8 mouse cellular contexts compared by ENCODE assay signal in genomic region chr10:18528475-18528874, GRCm38 (mm10). TPM values are rescaled to one million over a fixed set of nuclear protein-coding genes. Genes with fewer than 3 reads are reported as not detected.
DNase-seq lines count a peak whose midpoint lies in the region; ATAC-seq and TF ChIP-seq lines count a peak whose summit lies in the region.

No protein-coding gene starts in this region.

- intact Hi-C loops in heart, adult 2 months (cut with DNase I) = loop anchor here (1.0 to 2.0 kb wide), 4 partner anchors 75 to 284 kb away; partner anchors contain the start of gene Nhsl1

- H3K27ac ChIP-seq in heart, adult 2 months = no peak overlapping the region
- no peak overlapping the region for H3K27ac ChIP-seq in heart, embryonic 12.5 days (ENCODE audit: poor library complexity, severe bottlenecking)
- H3K27ac ChIP-seq in midbrain, embryonic 11.5 days (ENCODE audit: low read depth, low read length) = no peak overlapping the region
- no peak overlapping the region for H3K27ac ChIP-seq in midbrain, embryonic 13.5 days
- no peak overlapping the region for H3K27ac ChIP-seq in lung, postnatal 0 days (ENCODE audit: low read length)

- DNase-seq in heart, adult 2 months = no peak
- peak; percentile 88 for DNase-seq in midbrain, embryonic 11.5 days (ENCODE audit: low spot score, missing footprints)
- peak; percentile 82 for DNase-seq in brain, adult 2 months (ENCODE audit: low read depth, low spot score)
- peak; percentile 63 for DNase-seq in lung, postnatal 0 days (ENCODE audit: low spot score)
- DNase-seq in testis, postnatal 14 days (ENCODE audit: low spot score) = no peak
- DNase-seq in spleen, postnatal 4 days (ENCODE audit: low spot score in 2 of 2) = no peak

- TF ChIP-seq EP300 in heart, adult 2 months (IDR thresholded peaks at IDR 0.05; ENCODE audit: insufficient read depth, low read depth, low read length) = no peak
- no peak for TF ChIP-seq EP300 in lung, postnatal 0 days (IDR thresholded peaks at IDR 0.05)

- WGBS in heart, adult 2 months = 44% methylated on average over 5 of the region's 5 CpGs
- 50% methylated on average over 5 of the region's 5 CpGs for WGBS in heart, embryonic 12.5 days
- WGBS in midbrain, embryonic 11.5 days = 53% methylated on average over 5 of the region's 5 CpGs
- WGBS in midbrain, embryonic 13.5 days = 55% methylated on average over 5 of the region's 5 CpGs
- 53% methylated on average over 5 of the region's 5 CpGs for WGBS in lung, postnatal 0 days

- no peak overlapping the region for H3K9ac ChIP-seq in heart, adult 2 months (ENCODE audit: low read depth, low read length)
- H3K9ac ChIP-seq in heart, embryonic 12.5 days = no peak overlapping the region
- H3K9ac ChIP-seq in midbrain, embryonic 11.5 days (ENCODE audit: low read length) = no peak overlapping the region
- H3K9ac ChIP-seq in midbrain, embryonic 13.5 days (replicated peaks) = no peak overlapping the region
- H3K9ac ChIP-seq in lung, postnatal 0 days (replicated peaks; ENCODE audit: low read depth) = no peak overlapping the region

- H3K4me1 ChIP-seq in heart, adult 2 months (ENCODE audit: control insufficient read depth, insufficient read depth, low read length) = no peaks in the 10 kb centered on the region
- peaks cover 30% of the 10 kb centered on the region for H3K4me1 ChIP-seq in heart, embryonic 12.5 days (replicated peaks)
- no peaks in the 10 kb centered on the region for H3K4me1 ChIP-seq in midbrain, embryonic 11.5 days (ENCODE audit: control insufficient read depth, insufficient read depth, low read length)
- H3K4me1 ChIP-seq in midbrain, embryonic 13.5 days (replicated peaks) = peaks cover 16% of the 10 kb centered on the region
- peaks cover 5% of the 10 kb centered on the region; the same call in 1 of the 2 replicates for H3K4me1 ChIP-seq in lung, postnatal 0 days (ENCODE audit: insufficient read depth, low read depth, low read length)

- TF ChIP-seq POLR2A in heart, adult 2 months (IDR thresholded peaks at IDR 0.05; ENCODE audit: insufficient read depth, low read depth, low read length) = no peak

- ATAC-seq in heart, embryonic 12.5 days (ENCODE audit: insufficient number of reproducible peaks, low FRiP score) = no peak
- no peak for ATAC-seq in midbrain, embryonic 11.5 days (ENCODE audit: low FRiP score)
- ATAC-seq in midbrain, embryonic 13.5 days = no peak
- no peak for ATAC-seq in lung, postnatal 0 days

- no peak overlapping the region for H3K4me2 ChIP-seq in heart, embryonic 12.5 days
- H3K4me2 ChIP-seq in midbrain, embryonic 11.5 days = no peak overlapping the region
- H3K4me2 ChIP-seq in midbrain, embryonic 13.5 days (replicated peaks) = no peak overlapping the region
- no peak overlapping the region for H3K4me2 ChIP-seq in lung, postnatal 0 days (replicated peaks; ENCODE audit: low read depth, low read length)

- H3K27me3 ChIP-seq in heart, adult 2 months (ENCODE audit: control insufficient read depth, insufficient read depth, low read length) = no peaks in the 10 kb centered on the region
- no peaks in the 10 kb centered on the region for H3K27me3 ChIP-seq in heart, embryonic 12.5 days (replicated peaks)
- no peaks in the 10 kb centered on the region for H3K27me3 ChIP-seq in midbrain, embryonic 11.5 days (ENCODE audit: control insufficient read depth, insufficient read depth, low read length)
- H3K27me3 ChIP-seq in midbrain, embryonic 13.5 days = no peaks in the 10 kb centered on the region
- H3K27me3 ChIP-seq in lung, postnatal 0 days (replicated peaks; ENCODE audit: insufficient read depth, low read length) = no peaks in the 10 kb centered on the region

- H3K4me3 ChIP-seq in heart, adult 2 months = no peak overlapping the region
- no peak overlapping the region for H3K4me3 ChIP-seq in heart, embryonic 12.5 days
- no peak overlapping the region for H3K4me3 ChIP-seq in midbrain, embryonic 11.5 days (ENCODE audit: low read depth, low read length)
- no peak overlapping the region for H3K4me3 ChIP-seq in midbrain, embryonic 13.5 days (replicated peaks)
- no peak overlapping the region for H3K4me3 ChIP-seq in lung, postnatal 0 days (ENCODE audit: low read depth, low read length)

- no peaks in the 10 kb centered on the region for H3K79me2 ChIP-seq in heart, adult 2 months (replicated peaks; ENCODE audit: control insufficient read depth, insufficient read depth, low read length)

- peak; percentile 94 for TF ChIP-seq CTCF in heart, adult 2 months (IDR thresholded peaks at IDR 0.05)
- TF ChIP-seq CTCF in lung, postnatal 0 days (IDR thresholded peaks at IDR 0.05) = peak; percentile 71

- no peaks in the 10 kb centered on the region; the same call in 1 of the 2 replicates for H3K36me3 ChIP-seq in heart, adult 2 months (ENCODE audit: control insufficient read depth, insufficient read depth, low read length)
- peaks cover 50% of the 10 kb centered on the region for H3K36me3 ChIP-seq in heart, embryonic 12.5 days
- 0 out of 2 replicates have a peak, but pooled peaks cover 5% of the 10 kb centered on the region for H3K36me3 ChIP-seq in midbrain, embryonic 11.5 days (ENCODE audit: control insufficient read depth, insufficient read depth, low read length)
- H3K36me3 ChIP-seq in midbrain, embryonic 13.5 days = peaks cover 48% of the 10 kb centered on the region
- peaks cover 4% of the 10 kb centered on the region; the same call in 1 of the 2 replicates for H3K36me3 ChIP-seq in lung, postnatal 0 days (ENCODE audit: insufficient read depth, low read length)

- no peaks in the 10 kb centered on the region for H3K9me3 ChIP-seq in heart, embryonic 12.5 days (replicated peaks)
- no peaks in the 10 kb centered on the region for H3K9me3 ChIP-seq in midbrain, embryonic 11.5 days (ENCODE audit: control insufficient read depth, low read length)
- H3K9me3 ChIP-seq in midbrain, embryonic 13.5 days = no peaks in the 10 kb centered on the region
- H3K9me3 ChIP-seq in lung, postnatal 0 days (ENCODE audit: low read length) = no peaks in the 10 kb centered on the region

RNA-seq across cellular contexts. Expression of gene Hebp2, which starts 17.4 kb away (rescaled TPM):
- total RNA-seq in heart, adult 2 months (2021) = under 1 TPM; 0.50 to 0.75 TPM
- polyA plus RNA-seq in heart, adult 2 months (2012; rRNA removed) = 0.49 and 0.76 TPM in 2 replicates
- 17.9 and 18.3 TPM in 2 replicates for polyA plus RNA-seq in heart, embryonic 12.5 days (2016; fragmentation: Nextera tagmentation; extraction: Ambion mirVana)
- 12.3 and 14.6 TPM in 2 replicates for polyA plus RNA-seq in midbrain, embryonic 11.5 days (2014; fragmentation: Nextera tagmentation; extraction: Ambion mirVana)
- polyA plus RNA-seq in midbrain, embryonic 13.5 days (2015; fragmentation: Nextera tagmentation; extraction: Ambion mirVana) = 7.6 TPM in 2 replicates
- 2.7 and 3.4 TPM in 2 replicates for polyA plus RNA-seq in lung, postnatal 0 days (2015; fragmentation: Nextera tagmentation; extraction: Ambion mirVana)

Comparison
In these comparisons a context has a peak if more than half of its experiments do, and no peak if none do; other contexts are left out.
1. DNase-seq: peak in midbrain, embryonic 11.5 days (single experiment), brain, adult 2 months (single experiment) and lung, postnatal 0 days (single experiment); none in heart, adult 2 months (0 of 2), testis, postnatal 14 days (single experiment) and spleen, postnatal 4 days (0 of 2).